Mouse (Mus musculus): ENCODE measurements around the gene Nbea. TPM values are rescaled to one million over a fixed set of nuclear protein-coding genes. Genes with fewer than 3 reads are reported as not detected.

Gene Nbea
- polyA plus RNA-seq, 1 experiment from 2014 or later: 6.0 TPM

GRCm38 (mm10) chr3:55818082-55818481 lies 365.4 kb downstream of the Nbea start:
- H3K4me1 ChIP-seq: 0 out of 2 replicates have a peak, but pooled peaks cover 4% of the 10 kb centered on the region
- H3K27me3 ChIP-seq: no peaks in the 10 kb centered on the region
- H3K9ac ChIP-seq: no peak overlapping the region
- 34% methylated on average over 2 of the region's 2 CpGs for WGBS
- no peak overlapping the region for H3K27ac ChIP-seq
- peak; percentile 31; the same call in 1 of the 2 replicates for ATAC-seq (ENCODE audit: borderline replicate concordance, extremely low read depth, low FRiP score, low TSS enrichment)
- no peak overlapping the region for H3K4me3 ChIP-seq
- H3K9me3 ChIP-seq: no peaks in the 10 kb centered on the region
- no peak overlapping the region for H3K4me2 ChIP-seq
- H3K36me3 ChIP-seq: no peaks in the 10 kb centered on the region

- no peak for ATAC-seq (ENCODE audit: borderline replicate concordance, extremely low read depth, low FRiP score, low TSS enrichment)
These were observed 366.7 kb downstream of the Nbea start for GRCm38 (mm10) chr3:55816638-55817375.

GRCm38 (mm10) chr3:55816096-55816495 lies 367.4 kb downstream of the Nbea start:
- WGBS: 56% methylated on average over 5 of the region's 5 CpGs
- Histone ChIP-seq H3K27ac (no peak overlapping the region), H3K4me1 (0 out of 2 replicates have a peak, but pooled peaks cover 4% of the 10 kb centered on the region), H3K36me3 (no peaks in the 10 kb centered on the region), H3K4me3 (no peak overlapping the region), H3K9me3 (no peaks in the 10 kb centered on the region), H3K4me2 (no peak overlapping the region), H3K9ac (no peak overlapping the region), H3K27me3 (no peaks in the 10 kb centered on the region)
- no peak for ATAC-seq (ENCODE audit: borderline replicate concordance, extremely low read depth, low FRiP score, low TSS enrichment)

More at GRCm38 (mm10) chr3:55816638-55817375, 366.7 kb downstream of the Nbea start:
- Histone ChIP-seq H3K9me3 (no peaks in the 10 kb centered on the region), H3K27me3 (no peaks in the 10 kb centered on the region), H3K36me3 (no peaks in the 10 kb centered on the region), H3K4me2 (no peak overlapping the region), H3K27ac (no peak overlapping the region), H3K4me1 (0 out of 2 replicates have a peak, but pooled peaks cover 4% of the 10 kb centered on the region), H3K9ac (no peak overlapping the region), H3K4me3 (no peak overlapping the region)
- 56% methylated on average over 6 of the region's 6 CpGs for WGBS

GRCm38 (mm10) chr3:55814993-55815625 lies 368.4 kb downstream of the Nbea start:
- Histone ChIP-seq H3K27me3 (no peaks in the 10 kb centered on the region), H3K36me3 (no peaks in the 10 kb centered on the region), H3K9ac (no peak overlapping the region), H3K27ac (no peak overlapping the region), H3K4me3 (no peak overlapping the region), H3K4me2 (no peak overlapping the region), H3K4me1 (0 out of 2 replicates have a peak, but pooled peaks cover 4% of the 10 kb centered on the region), H3K9me3 (no peaks in the 10 kb centered on the region)
- no peak for ATAC-seq (ENCODE audit: borderline replicate concordance, extremely low read depth, low FRiP score, low TSS enrichment)
- WGBS: 77% methylated on average over 5 of the region's 5 CpGs

- peaks cover 8% of the 10 kb centered on the region for H3K4me1 ChIP-seq
- no peak overlapping the region for H3K4me2 ChIP-seq
- ATAC-seq (ENCODE audit: borderline replicate concordance, extremely low read depth, low FRiP score, low TSS enrichment): no peak
- no peaks in the 10 kb centered on the region for H3K36me3 ChIP-seq
- H3K27ac ChIP-seq: no peak overlapping the region
- H3K4me3 ChIP-seq: no peak overlapping the region
- no peaks in the 10 kb centered on the region for H3K9me3 ChIP-seq
- no peak overlapping the region for H3K9ac ChIP-seq
- WGBS: 46% methylated on average over 2 of the region's 2 CpGs
- no peaks in the 10 kb centered on the region for H3K27me3 ChIP-seq
These were observed 388.7 kb downstream of the Nbea start for GRCm38 (mm10) chr3:55794768-55795167.

- Histone ChIP-seq H3K27ac (peak overlapping the region; percentile 37; the same call in 1 of the 2 replicates), H3K4me1 (peaks cover 8% of the 10 kb centered on the region), H3K4me2 (no peak overlapping the region)
These were observed 389.5 kb downstream of the Nbea start for GRCm38 (mm10) chr3:55793842-55794575.

GRCm38 (mm10) chr3:55792251-55792650 lies 391.2 kb downstream of the Nbea start:
- peaks cover 9% of the 10 kb centered on the region; the same call in 1 of the 2 replicates for H3K27me3 ChIP-seq
- no peak overlapping the region for H3K27ac ChIP-seq
- peaks cover 8% of the 10 kb centered on the region for H3K4me1 ChIP-seq
- no peaks in the 10 kb centered on the region for H3K36me3 ChIP-seq
- H3K4me2 ChIP-seq: no peak overlapping the region
- WGBS: 51% methylated on average over 5 of the region's 5 CpGs
- H3K4me3 ChIP-seq: no peak overlapping the region
- no peak overlapping the region for H3K9ac ChIP-seq
- ATAC-seq (ENCODE audit: borderline replicate concordance, extremely low read depth, low FRiP score, low TSS enrichment): no peak
- no peaks in the 10 kb centered on the region for H3K9me3 ChIP-seq

More at GRCm38 (mm10) chr3:55793842-55794575, 389.5 kb downstream of the Nbea start:
- Histone ChIP-seq H3K9me3 (no peaks in the 10 kb centered on the region), H3K4me3 (no peak overlapping the region), H3K36me3 (no peaks in the 10 kb centered on the region), H3K9ac (no peak overlapping the region), H3K27me3 (peaks cover 4% of the 10 kb centered on the region; the same call in 1 of the 2 replicates)
- WGBS: 21% methylated on average over 7 of the region's 7 CpGs
- ATAC-seq (ENCODE audit: borderline replicate concordance, extremely low read depth, low FRiP score, low TSS enrichment): peak; percentile 52; the same call in 1 of the 2 replicates

GRCm38 (mm10) chr3:55790609-55791008 lies 392.9 kb downstream of the Nbea start:
- Histone ChIP-seq H3K4me1 (peaks cover 8% of the 10 kb centered on the region), H3K36me3 (no peaks in the 10 kb centered on the region), H3K9ac (no peak overlapping the region), H3K4me3 (no peak overlapping the region), H3K27ac (no peak overlapping the region), H3K9me3 (no peaks in the 10 kb centered on the region), H3K4me2 (no peak overlapping the region), H3K27me3 (peaks cover 23% of the 10 kb centered on the region)
- WGBS: 83% methylated on average over 4 of the region's 4 CpGs
- no peak for ATAC-seq (ENCODE audit: borderline replicate concordance, extremely low read depth, low FRiP score, low TSS enrichment)

- 56% methylated on average over 2 of the region's 2 CpGs for WGBS
- Histone ChIP-seq H3K9me3 (no peaks in the 10 kb centered on the region), H3K9ac (no peak overlapping the region), H3K27me3 (peaks cover 27% of the 10 kb centered on the region), H3K4me1 (peaks cover 8% of the 10 kb centered on the region), H3K4me2 (no peak overlapping the region), H3K27ac (no peak overlapping the region), H3K4me3 (no peak overlapping the region), H3K36me3 (no peaks in the 10 kb centered on the region)
- ATAC-seq (ENCODE audit: borderline replicate concordance, extremely low read depth, low FRiP score, low TSS enrichment): no peak
These were observed 393.6 kb downstream of the Nbea start for GRCm38 (mm10) chr3:55789856-55790255.

GRCm38 (mm10) chr3:55788621-55789201 lies 394.8 kb downstream of the Nbea start:
- Histone ChIP-seq H3K27ac (no peak overlapping the region), H3K4me1 (peaks cover 2% of the 10 kb centered on the region), H3K4me2 (no peak overlapping the region), H3K27me3 (peaks cover 33% of the 10 kb centered on the region), H3K9me3 (no peaks in the 10 kb centered on the region), H3K9ac (no peak overlapping the region), H3K4me3 (no peak overlapping the region), H3K36me3 (no peaks in the 10 kb centered on the region)
- WGBS: 43% methylated on average over 5 of the region's 5 CpGs
- ATAC-seq (ENCODE audit: borderline replicate concordance, extremely low read depth, low FRiP score, low TSS enrichment): no peak

GRCm38 (mm10) chr3:55788214-55788586 lies 395.3 kb downstream of the Nbea start:
- H3K9ac ChIP-seq: no peak overlapping the region
- no peak for ATAC-seq (ENCODE audit: borderline replicate concordance, extremely low read depth, low FRiP score, low TSS enrichment)
- peaks cover 7% of the 10 kb centered on the region for H3K4me1 ChIP-seq
- peak overlapping the region; percentile 66 for H3K4me2 ChIP-seq
- 24% methylated on average over 4 of the region's 4 CpGs for WGBS
- H3K9me3 ChIP-seq: no peaks in the 10 kb centered on the region
- peak overlapping the region; percentile 44 for H3K4me3 ChIP-seq
- H3K27ac ChIP-seq: no peak overlapping the region
- peaks cover 38% of the 10 kb centered on the region for H3K27me3 ChIP-seq
- no peaks in the 10 kb centered on the region for H3K36me3 ChIP-seq
